Mouse (Mus musculus): ENCODE measurements around the gene Cxcr3. TPM values are rescaled to one million over a fixed set of nuclear protein-coding genes. Genes with fewer than 3 reads are reported as not detected.

Gene Cxcr3
- 0.11 and 0.14 TPM in 2 replicates for polyA plus RNA-seq (2016; fragmentation: Nextera tagmentation; extraction: Ambion mirVana)

GRCm38 (mm10) chrX:101733828-101734319 is at the start of gene Cxcr3:
TSS of gene Cxcr3 (minus strand) at chrX:101734269.
- Histone ChIP-seq H3K9me3 (no peaks in the 10 kb centered on the region), H3K4me3 (no peak within 1 kb of the TSS), H3K36me3 (replicated peaks) (no peaks in the 10 kb centered on the region), H3K27me3 (replicated peaks; ENCODE audit: low read depth, poor library complexity, severe bottlenecking) (peaks cover 93% of the 10 kb centered on the region), H3K27ac (replicated peaks) (no peak within 1 kb of the TSS), H3K4me1 (no peaks in the 10 kb centered on the region)
- 67% methylated on average over 11 of the region's 11 CpGs for WGBS
- DNase-seq (ENCODE audit: low spot score): peak; percentile 16

GRCm38 (mm10) chrX:101772035-101772434 is 38.0 kb upstream of the Cxcr3 start:
- H3K4me1 ChIP-seq: no peaks in the 10 kb centered on the region
- H3K27ac ChIP-seq (replicated peaks): no peak overlapping the region
- 42% methylated on average over 5 of the region's 5 CpGs for WGBS
- peaks cover 78% of the 10 kb centered on the region for H3K27me3 ChIP-seq (replicated peaks; ENCODE audit: low read depth, poor library complexity, severe bottlenecking)
- no peaks in the 10 kb centered on the region for H3K9me3 ChIP-seq
- H3K36me3 ChIP-seq (replicated peaks): no peaks in the 10 kb centered on the region
- H3K4me3 ChIP-seq: no peak overlapping the region
- peak; percentile 42 for DNase-seq (ENCODE audit: low spot score)

- no peaks in the 10 kb centered on the region for H3K36me3 ChIP-seq (replicated peaks)
- WGBS: 66% methylated on average over 3 of the region's 3 CpGs
- H3K27me3 ChIP-seq (replicated peaks; ENCODE audit: low read depth, poor library complexity, severe bottlenecking): peaks cover 83% of the 10 kb centered on the region
Measured at GRCm38 (mm10) chrX:101770307-101770706, 36.2 kb upstream of the Cxcr3 start.

DNA sequence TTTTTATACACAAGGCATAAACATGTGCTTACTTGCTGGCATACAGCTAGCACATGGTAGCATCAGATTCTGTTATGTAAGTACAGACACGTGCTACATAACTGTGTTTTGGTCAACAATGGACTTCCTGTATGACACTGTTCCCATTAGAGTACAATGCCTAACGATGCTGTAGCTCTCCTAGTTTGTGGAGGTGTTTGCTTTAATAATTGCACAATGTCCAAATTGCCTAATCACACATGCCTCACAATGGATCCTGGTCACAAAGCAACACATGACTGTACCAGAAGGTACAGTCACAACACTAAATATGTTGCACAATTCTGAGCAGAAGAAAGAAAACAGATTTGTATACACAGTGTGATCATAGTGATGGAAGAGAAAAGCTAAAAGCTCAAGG is 35.4 kb upstream of the Cxcr3 start:
- peaks cover 83% of the 10 kb centered on the region for H3K27me3 ChIP-seq (replicated peaks; ENCODE audit: low read depth, poor library complexity, severe bottlenecking)
- WGBS: 78% methylated on average over 2 of the region's 2 CpGs

More at GRCm38 (mm10) chrX:101770307-101770706, 36.2 kb upstream of the Cxcr3 start:
- H3K4me1 ChIP-seq: no peaks in the 10 kb centered on the region
- no peak for DNase-seq (ENCODE audit: low spot score)
- H3K9me3 ChIP-seq: no peaks in the 10 kb centered on the region
- no peak overlapping the region for H3K27ac ChIP-seq (replicated peaks)
- no peak overlapping the region for H3K4me3 ChIP-seq

GRCm38 (mm10) chrX:101767280-101767679 is 33.2 kb upstream of the Cxcr3 start:
- H3K4me1 ChIP-seq: no peaks in the 10 kb centered on the region
- no peak overlapping the region for H3K27ac ChIP-seq (replicated peaks)
- peaks cover 82% of the 10 kb centered on the region for H3K27me3 ChIP-seq (replicated peaks; ENCODE audit: low read depth, poor library complexity, severe bottlenecking)
- H3K9me3 ChIP-seq: no peaks in the 10 kb centered on the region
- no peak for DNase-seq (ENCODE audit: low spot score)
- 75% methylated on average over 7 of the region's 7 CpGs for WGBS
- H3K4me3 ChIP-seq: no peak overlapping the region
- H3K36me3 ChIP-seq (replicated peaks): no peaks in the 10 kb centered on the region

More for the DNA sequence above, 35.4 kb upstream of the Cxcr3 start:
- Histone ChIP-seq H3K9me3 (no peaks in the 10 kb centered on the region), H3K4me3 (no peak overlapping the region), H3K27ac (replicated peaks) (no peak overlapping the region), H3K4me1 (no peaks in the 10 kb centered on the region), H3K36me3 (replicated peaks) (no peaks in the 10 kb centered on the region)
- no peak for DNase-seq (ENCODE audit: low spot score)

GRCm38 (mm10) chrX:101765111-101765510 is 31.0 kb upstream of the Cxcr3 start:
- Histone ChIP-seq H3K36me3 (replicated peaks) (no peaks in the 10 kb centered on the region), H3K27ac (replicated peaks) (no peak overlapping the region), H3K9me3 (no peaks in the 10 kb centered on the region), H3K4me3 (no peak overlapping the region), H3K27me3 (replicated peaks; ENCODE audit: low read depth, poor library complexity, severe bottlenecking) (peaks cover 83% of the 10 kb centered on the region), H3K4me1 (no peaks in the 10 kb centered on the region)
- no peak for DNase-seq (ENCODE audit: low spot score)
- 86% methylated on average over 4 of the region's 4 CpGs for WGBS

- H3K36me3 ChIP-seq (replicated peaks): no peaks in the 10 kb centered on the region
- no peak overlapping the region for H3K27ac ChIP-seq (replicated peaks)
- H3K27me3 ChIP-seq (replicated peaks; ENCODE audit: low read depth, poor library complexity, severe bottlenecking): peaks cover 83% of the 10 kb centered on the region
- DNase-seq (ENCODE audit: low spot score): no peak
- 81% methylated on average over 5 of the region's 5 CpGs for WGBS
- H3K9me3 ChIP-seq: no peaks in the 10 kb centered on the region
- no peak overlapping the region for H3K4me3 ChIP-seq
- H3K4me1 ChIP-seq: no peaks in the 10 kb centered on the region
Measured at GRCm38 (mm10) chrX:101764621-101765020, 30.6 kb upstream of the Cxcr3 start.

DNA sequence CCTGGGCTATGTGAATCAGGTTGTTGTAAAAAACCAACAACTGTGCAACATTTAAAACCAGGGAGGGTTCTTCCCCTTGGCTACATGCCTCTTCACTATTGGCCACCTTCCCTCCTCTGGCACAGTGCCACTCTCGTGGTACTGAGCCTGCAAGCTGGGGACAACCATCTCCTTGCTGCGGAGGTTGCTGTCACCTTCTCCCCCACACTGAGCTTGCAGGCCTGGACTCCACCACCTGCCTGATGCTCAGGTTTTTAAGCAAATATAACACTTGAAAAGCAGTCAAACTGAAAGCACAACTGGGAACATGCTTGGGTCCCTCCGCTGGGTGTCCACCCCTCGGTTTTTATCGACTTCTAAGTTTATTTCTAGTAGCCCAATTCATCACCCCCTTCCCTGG is 20.4 kb upstream of the Cxcr3 start:
- Histone ChIP-seq H3K27ac (replicated peaks) (no peak overlapping the region), H3K4me3 (no peak overlapping the region), H3K9me3 (no peaks in the 10 kb centered on the region), H3K4me1 (no peaks in the 10 kb centered on the region), H3K27me3 (replicated peaks; ENCODE audit: low read depth, poor library complexity, severe bottlenecking) (peaks cover 93% of the 10 kb centered on the region), H3K36me3 (replicated peaks) (no peaks in the 10 kb centered on the region)
- WGBS: 83% methylated on average over 5 of the region's 5 CpGs
- no peak for DNase-seq (ENCODE audit: low spot score)

- H3K9me3 ChIP-seq: no peaks in the 10 kb centered on the region
- H3K27ac ChIP-seq (replicated peaks): no peak overlapping the region
- H3K4me1 ChIP-seq: no peaks in the 10 kb centered on the region
- no peak for DNase-seq (ENCODE audit: low spot score)
- H3K4me3 ChIP-seq: no peak overlapping the region
- peaks cover 98% of the 10 kb centered on the region for H3K27me3 ChIP-seq (replicated peaks; ENCODE audit: low read depth, poor library complexity, severe bottlenecking)
- H3K36me3 ChIP-seq (replicated peaks): no peaks in the 10 kb centered on the region
- 61% methylated on average over 4 of the region's 4 CpGs for WGBS
Measured at GRCm38 (mm10) chrX:101750144-101750543, 16.1 kb upstream of the Cxcr3 start.

GRCm38 (mm10) chrX:101741064-101741433 is 7.0 kb upstream of the Cxcr3 start:
- no peak for DNase-seq (ENCODE audit: low spot score)
- Histone ChIP-seq H3K36me3 (replicated peaks) (no peaks in the 10 kb centered on the region), H3K27ac (replicated peaks) (no peak overlapping the region), H3K4me3 (no peak overlapping the region), H3K9me3 (no peaks in the 10 kb centered on the region), H3K4me1 (peaks cover 5% of the 10 kb centered on the region; the same call in 1 of the 2 replicates), H3K27me3 (replicated peaks; ENCODE audit: low read depth, poor library complexity, severe bottlenecking) (peaks cover 89% of the 10 kb centered on the region)
- whole genome bisulfite sequencing: 83% methylated on average over 2 of the region's 2 CpGs

DNA sequence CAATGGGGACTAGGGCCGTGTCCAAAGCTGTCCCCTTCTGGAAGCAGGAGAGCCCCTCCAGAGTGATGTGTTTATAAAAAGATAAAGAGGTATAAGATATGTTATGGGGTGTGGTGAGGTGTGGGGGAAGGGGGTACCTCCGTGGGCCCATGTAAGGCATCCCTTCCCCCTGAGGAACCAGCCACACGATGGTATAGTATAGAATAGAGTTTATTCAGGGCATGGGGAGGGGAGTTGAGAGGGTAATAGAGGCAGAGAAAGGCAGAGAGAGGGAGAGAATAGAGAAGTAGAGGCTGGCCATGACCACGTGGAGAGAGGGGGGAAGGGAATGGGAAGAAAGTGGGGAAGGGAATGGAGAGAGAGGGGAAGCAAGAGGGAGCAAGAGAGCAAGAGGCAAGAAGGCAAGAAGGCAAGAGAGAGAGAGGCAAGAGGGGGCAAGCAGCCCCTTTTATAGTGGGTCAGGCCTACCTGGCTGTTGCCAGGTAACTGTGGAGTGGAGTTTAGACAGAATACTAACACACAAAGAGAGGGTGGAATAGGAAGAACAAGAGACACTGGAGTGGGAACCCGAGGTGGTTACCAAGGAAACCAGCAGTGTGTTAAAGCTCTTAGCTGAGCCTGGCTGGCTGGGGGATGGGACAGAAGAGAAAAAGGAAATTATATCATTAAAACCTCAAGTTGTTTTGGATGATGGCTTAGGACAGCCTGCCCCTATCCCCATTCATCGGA is 6.4 kb upstream of the Cxcr3 start:
- peak; percentile 29 for DNase-seq (ENCODE audit: low spot score)

DNA sequence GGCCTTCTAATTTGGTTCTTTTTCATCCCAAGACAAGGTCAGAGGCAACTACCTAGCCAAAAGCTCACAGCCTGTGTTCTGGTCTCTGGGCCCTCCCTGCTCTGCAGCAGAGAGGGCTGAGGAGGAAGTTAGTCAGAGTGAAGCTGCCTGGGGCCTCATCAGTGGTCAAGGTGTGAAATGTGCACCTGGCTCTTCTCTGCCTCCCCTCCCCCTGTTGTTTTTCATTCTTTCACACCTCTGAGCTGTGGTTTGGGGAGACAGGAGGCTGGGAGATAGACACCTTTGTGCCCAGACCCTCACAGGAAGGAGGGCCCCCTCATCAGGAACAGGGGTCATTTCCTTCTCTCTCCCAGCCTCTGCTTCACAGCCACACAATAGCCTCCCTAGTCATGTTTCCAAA is 3.1 kb upstream of the Cxcr3 start:
- H3K27me3 ChIP-seq (replicated peaks; ENCODE audit: low read depth, poor library complexity, severe bottlenecking): peaks cover 92% of the 10 kb centered on the region
- H3K9me3 ChIP-seq: no peaks in the 10 kb centered on the region
- H3K4me1 ChIP-seq: peaks cover 5% of the 10 kb centered on the region; the same call in 1 of the 2 replicates
- DNase-seq (ENCODE audit: low spot score): no peak
- H3K36me3 ChIP-seq (replicated peaks): no peaks in the 10 kb centered on the region
- no peak overlapping the region for H3K27ac ChIP-seq (replicated peaks)
- no peak overlapping the region for H3K4me3 ChIP-seq

More for the DNA sequence above, 6.4 kb upstream of the Cxcr3 start:
- Histone ChIP-seq H3K4me1 (peaks cover 5% of the 10 kb centered on the region; the same call in 1 of the 2 replicates), H3K9me3 (no peaks in the 10 kb centered on the region), H3K27ac (replicated peaks) (no peak overlapping the region), H3K36me3 (replicated peaks) (no peaks in the 10 kb centered on the region), H3K4me3 (no peak overlapping the region), H3K27me3 (replicated peaks; ENCODE audit: low read depth, poor library complexity, severe bottlenecking) (peaks cover 89% of the 10 kb centered on the region)
- WGBS: 53% methylated on average over 6 of the region's 6 CpGs

DNA sequence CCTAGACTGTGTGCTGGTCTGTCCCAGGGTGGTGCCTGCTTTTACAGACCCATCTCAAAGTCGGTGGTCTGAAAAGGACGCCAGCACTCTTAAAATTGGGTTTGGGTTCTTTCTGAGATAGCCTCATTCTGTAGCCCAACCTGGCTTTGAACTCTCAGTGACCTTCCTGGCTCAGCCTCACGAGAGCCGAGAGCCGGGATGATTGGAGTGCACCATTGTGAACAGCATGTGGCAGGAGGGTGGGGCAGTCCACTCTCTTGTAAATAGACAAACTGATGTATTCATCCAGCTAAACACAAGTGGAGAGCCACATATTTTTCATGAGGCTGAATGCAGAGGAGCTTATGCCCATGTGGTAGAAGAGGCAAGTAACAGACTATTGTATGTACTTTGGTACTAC is 912 bp upstream of the Cxcr3 start:
- Histone ChIP-seq H3K36me3 (replicated peaks) (no peaks in the 10 kb centered on the region), H3K27ac (replicated peaks) (no peak overlapping the region), H3K27me3 (replicated peaks; ENCODE audit: low read depth, poor library complexity, severe bottlenecking) (peaks cover 93% of the 10 kb centered on the region), H3K9me3 (no peaks in the 10 kb centered on the region), H3K4me3 (no peak overlapping the region), H3K4me1 (no peaks in the 10 kb centered on the region)
- 66% methylated on average over 5 of the region's 5 CpGs for WGBS
- DNase-seq (ENCODE audit: low spot score): no peak
